Mouse (Mus musculus) brain, adult 10 weeks (tissue): ENCODE results near the gene Kcnk18. TPM values are rescaled to one million over a fixed set of nuclear protein-coding genes. Genes with fewer than 3 reads are reported as not detected.

ENCODE experiments used
- polyA plus RNA-seq: library from polyadenylated mRNA; stranded (reverse); fragments of 350-450 nt; fragmentation: Illumina TruSeq; extraction: RNeasy Lipid Tissue Mini Kit (QIAGEN cat#74804); gene quantifications from one replicate; pipeline ENCODE4 v1.2.3, GENCODE M21; 2015; ENCODE audit warnings: low read depth, low replicate concordance

Gene Kcnk18
- polyA plus RNA-seq, result not detected

DNA sequence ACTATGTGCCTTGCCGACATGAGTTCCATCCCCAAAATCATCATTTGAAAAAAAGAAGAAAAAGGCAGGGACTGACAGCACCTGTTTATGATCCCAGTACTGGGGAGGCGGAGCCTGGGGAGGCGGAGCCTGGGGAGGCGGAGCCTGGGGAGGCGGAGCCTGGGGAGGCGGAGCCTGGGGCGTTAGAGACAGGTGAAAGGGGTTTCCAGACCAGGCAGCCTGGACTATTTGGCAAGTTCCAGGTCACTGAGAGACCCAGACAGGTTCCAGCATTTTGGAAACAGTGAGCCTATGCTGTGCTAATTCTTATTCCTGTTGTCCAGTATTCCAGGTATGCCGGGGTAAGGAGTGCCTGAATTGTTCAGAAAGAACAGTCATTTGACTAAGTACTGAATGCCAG is at the start of gene Kcnk18:
Gene Kcnk18 (plus strand): TSS at position 224 of the 400 bp plus-strand sequence.

DNA sequence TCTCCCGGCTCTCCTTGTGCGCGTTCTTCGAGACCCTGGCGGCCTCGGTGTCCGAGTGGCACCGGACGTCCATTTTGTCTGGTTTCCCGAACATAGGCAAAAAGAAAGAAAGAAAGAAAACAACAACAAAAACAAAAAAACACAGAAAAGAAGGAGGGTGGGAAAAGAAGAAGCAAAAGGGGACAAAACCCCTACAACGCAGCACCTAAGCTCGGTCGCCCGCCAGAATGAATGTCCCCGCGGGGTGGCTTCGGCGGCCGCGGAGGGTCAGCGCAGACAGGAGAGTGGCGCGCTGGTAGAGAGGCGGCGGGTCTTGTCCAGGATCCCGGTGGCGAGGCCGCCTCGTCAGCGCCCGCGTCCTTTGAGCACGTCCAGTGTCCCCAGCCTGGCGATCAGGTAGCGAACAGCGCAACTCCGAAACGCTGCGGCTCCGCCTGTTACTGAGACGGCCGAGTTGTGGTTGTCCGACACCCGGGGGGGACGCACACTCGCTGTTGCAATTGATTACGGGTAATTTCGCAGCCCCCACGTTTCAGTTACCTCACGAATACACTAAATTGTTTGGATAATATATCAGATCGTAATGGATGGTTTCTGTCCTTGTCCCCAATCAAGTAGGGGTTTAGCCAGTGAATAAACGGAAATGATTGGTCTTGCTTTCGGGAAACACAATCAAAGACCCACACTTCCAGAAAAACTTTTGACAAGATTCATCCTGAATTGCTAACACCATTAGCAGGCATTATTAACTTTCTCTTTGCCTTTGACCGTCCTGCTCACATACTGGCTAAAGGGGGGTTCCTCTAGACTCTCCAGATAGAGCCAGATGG is 48.9 kb upstream of the Kcnk18 start, which contains the start of gene Vax1:
Gene Vax1 (minus strand): TSS at position 121 of the 830 bp plus-strand sequence.

DNA sequence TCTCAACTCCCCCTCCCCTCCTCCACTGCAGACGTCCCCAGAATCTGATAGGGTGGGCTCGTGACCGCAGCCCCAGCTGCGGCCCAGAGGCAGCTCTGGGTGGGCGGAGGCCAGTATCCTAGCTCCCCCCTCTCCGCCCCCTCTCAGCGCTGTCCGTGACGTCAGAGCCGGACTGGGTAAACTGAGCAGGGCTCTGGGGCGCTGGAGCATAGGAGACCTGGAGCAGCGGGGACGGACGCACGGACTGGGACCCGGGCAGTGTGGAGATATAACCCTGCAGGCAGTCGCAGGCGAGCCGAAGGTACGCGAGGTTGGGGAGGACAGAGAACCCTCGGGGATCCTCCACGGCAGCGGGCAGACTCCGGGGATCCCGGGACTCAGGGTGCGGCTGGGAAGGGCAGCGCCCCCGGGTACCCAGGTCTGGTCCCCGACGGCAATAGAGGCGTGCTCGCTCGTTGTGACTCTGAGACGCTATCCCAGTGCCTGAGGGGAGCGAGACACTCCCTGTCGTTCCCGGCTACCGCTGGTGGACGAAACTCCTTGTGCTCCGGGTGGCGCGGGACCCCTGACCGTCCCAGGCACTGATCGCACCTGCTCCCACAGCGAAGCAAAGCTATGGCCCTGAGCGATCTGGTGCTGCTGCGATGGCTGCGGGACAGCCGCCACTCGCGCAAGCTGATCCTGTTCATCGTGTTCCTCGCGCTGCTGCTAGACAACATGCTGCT is 41.9 kb downstream of the Kcnk18 start, which contains the start of gene Slc18a2:
Gene Slc18a2 (plus strand): TSS at position 179 of the 725 bp plus-strand sequence.

Other genes starting within 250 kb of the Kcnk18 start
- 27.0 TPM for gene Shtn1, start 143.1 kb upstream of the Kcnk18 start, polyA plus RNA-seq
- 0.62 TPM for gene Vax1, start 49.2 kb upstream of the Kcnk18 start, polyA plus RNA-seq
- gene Slc18a2, start 41.7 kb downstream of the Kcnk18 start, polyA plus RNA-seq, result 8.1 TPM
- gene Rps12-ps3, start 103.1 kb downstream of the Kcnk18 start, polyA plus RNA-seq, result 24.7 TPM
- gene Pdzd8, start 126.6 kb downstream of the Kcnk18 start, polyA plus RNA-seq, result 34.3 TPM
- 11.7 TPM for gene Emx2, start 239.2 kb downstream of the Kcnk18 start, polyA plus RNA-seq